Mouse (Mus musculus): ENCODE data around the gene Ints13. TPM values are rescaled to one million over a fixed set of nuclear protein-coding genes. Genes with fewer than 3 reads are reported as not detected.

Ints13 gene
- polyA plus RNA-seq (2015; fragmentation: Nextera tagmentation; extraction: Ambion mirVana): 74.2 and 81.4 TPM in 2 replicates

- Histone ChIP-seq H3K27me3 (no peaks in the 10 kb centered on the region), H3K36me3 (ENCODE audit: poor library complexity, severe bottlenecking) (no peaks in the 10 kb centered on the region), H3K4me2 (peak within 1 kb of the TSS; percentile 84), H3K4me3 (peak within 1 kb of the TSS; percentile 92), H3K9ac (peak within 1 kb of the TSS; percentile 93), H3K27ac (peak within 1 kb of the TSS; percentile 93), H3K9me3 (replicated peaks) (no peaks in the 10 kb centered on the region), H3K4me1 (peaks cover 35% of the 10 kb centered on the region)
- under 1% methylated on average over 70 of the region's 77 CpGs for WGBS
- peak; percentile 96 for ATAC-seq
These were observed at the start of gene Ints13 for GRCm38 (mm10) chr6:146577310-146578109. Ints13 (minus strand) TSS chr6:146577835.

DNA sequence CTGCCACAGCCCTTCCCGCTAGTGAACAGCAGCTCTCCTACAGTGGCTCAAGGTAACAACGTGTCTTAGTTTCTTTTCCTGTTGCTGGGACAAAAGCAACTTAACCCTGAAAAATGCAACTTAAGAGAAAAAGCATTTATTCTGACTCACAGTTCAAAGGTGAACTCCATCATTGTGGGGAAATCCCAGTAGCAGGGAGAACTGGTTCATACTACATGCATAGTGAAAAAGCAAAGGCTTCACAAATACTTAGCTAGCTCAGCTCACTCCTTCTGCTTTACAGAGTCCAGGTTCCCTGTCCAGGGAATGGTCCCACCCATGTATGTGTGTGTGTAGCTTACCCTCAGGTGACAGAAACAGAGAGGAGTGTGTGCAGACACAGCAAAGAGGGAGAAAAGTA, 39.0 kb upstream of the Ints13 start:
- ATAC-seq: no peak
- 96% methylated on average over 2 of the region's 2 CpGs for WGBS
- H3K27me3 ChIP-seq: no peaks in the 10 kb centered on the region
- H3K9me3 ChIP-seq (replicated peaks): no peaks in the 10 kb centered on the region
- H3K4me1 ChIP-seq: no peaks in the 10 kb centered on the region
- no peak overlapping the region for H3K9ac ChIP-seq
- H3K4me3 ChIP-seq: no peak overlapping the region
- H3K36me3 ChIP-seq (ENCODE audit: poor library complexity, severe bottlenecking): peaks cover 67% of the 10 kb centered on the region
- no peak overlapping the region for H3K27ac ChIP-seq
- no peak overlapping the region for H3K4me2 ChIP-seq

GRCm38 (mm10) chr6:146615891-146616290, 38.3 kb upstream of the Ints13 start:
- Histone ChIP-seq H3K9me3 (replicated peaks) (no peaks in the 10 kb centered on the region), H3K27ac (no peak overlapping the region), H3K4me1 (no peaks in the 10 kb centered on the region), H3K9ac (no peak overlapping the region), H3K36me3 (ENCODE audit: poor library complexity, severe bottlenecking) (peaks cover 67% of the 10 kb centered on the region), H3K4me2 (no peak overlapping the region), H3K4me3 (no peak overlapping the region), H3K27me3 (no peaks in the 10 kb centered on the region)
- no peak for ATAC-seq
- 97% methylated on average over 8 of the region's 8 CpGs for WGBS

DNA sequence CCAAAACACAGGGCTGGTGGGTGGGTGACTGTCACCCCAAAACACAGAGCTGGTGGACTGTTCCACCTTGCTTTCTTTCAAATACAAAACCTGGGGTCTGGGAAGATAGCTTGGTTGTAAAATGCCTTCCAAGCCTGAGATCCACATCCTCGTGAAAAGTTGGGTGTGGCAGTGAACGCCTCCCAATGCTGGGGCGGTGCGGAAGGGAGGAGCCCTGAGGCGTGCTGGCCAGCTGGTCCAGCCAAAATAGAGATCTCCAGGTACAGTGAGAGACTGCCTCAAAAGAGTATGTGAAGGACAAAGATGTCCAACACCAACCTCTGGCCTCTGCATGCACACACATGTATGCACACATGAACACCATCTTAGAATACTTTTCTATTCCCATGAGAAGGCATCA, 36.9 kb upstream of the Ints13 start:
- no peak for ATAC-seq
- Histone ChIP-seq H3K36me3 (ENCODE audit: poor library complexity, severe bottlenecking) (peaks cover 74% of the 10 kb centered on the region), H3K9ac (no peak overlapping the region), H3K4me1 (no peaks in the 10 kb centered on the region), H3K9me3 (replicated peaks) (no peaks in the 10 kb centered on the region), H3K4me3 (no peak overlapping the region), H3K4me2 (no peak overlapping the region), H3K27ac (no peak overlapping the region), H3K27me3 (no peaks in the 10 kb centered on the region)
- WGBS: 91% methylated on average over 5 of the region's 5 CpGs

DNA sequence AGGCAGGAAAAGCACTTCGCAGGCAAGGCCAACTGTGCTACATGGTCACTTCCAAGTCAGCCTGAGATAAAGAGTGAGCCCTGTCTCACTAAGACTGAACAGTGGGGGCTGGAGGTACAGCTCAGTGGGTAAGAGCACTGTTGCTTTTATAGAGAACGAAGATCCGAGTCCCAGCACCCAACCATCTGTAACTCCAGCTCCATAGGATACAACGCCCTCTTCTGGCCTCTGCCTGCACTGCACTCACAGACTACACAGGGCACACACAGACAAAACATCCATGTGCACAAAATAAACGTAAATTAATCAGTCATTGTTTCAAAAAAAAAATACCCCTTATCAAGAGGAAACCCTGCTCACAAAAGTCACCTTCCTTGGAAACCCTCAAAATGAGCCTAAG, 36.3 kb upstream of the Ints13 start:
- no peak for ATAC-seq
- 92% methylated on average over 5 of the region's 5 CpGs for WGBS
- Histone ChIP-seq H3K4me2 (no peak overlapping the region), H3K4me1 (no peaks in the 10 kb centered on the region), H3K27ac (no peak overlapping the region), H3K9me3 (replicated peaks) (no peaks in the 10 kb centered on the region), H3K9ac (no peak overlapping the region), H3K27me3 (no peaks in the 10 kb centered on the region), H3K36me3 (ENCODE audit: poor library complexity, severe bottlenecking) (peaks cover 77% of the 10 kb centered on the region), H3K4me3 (no peak overlapping the region)

DNA sequence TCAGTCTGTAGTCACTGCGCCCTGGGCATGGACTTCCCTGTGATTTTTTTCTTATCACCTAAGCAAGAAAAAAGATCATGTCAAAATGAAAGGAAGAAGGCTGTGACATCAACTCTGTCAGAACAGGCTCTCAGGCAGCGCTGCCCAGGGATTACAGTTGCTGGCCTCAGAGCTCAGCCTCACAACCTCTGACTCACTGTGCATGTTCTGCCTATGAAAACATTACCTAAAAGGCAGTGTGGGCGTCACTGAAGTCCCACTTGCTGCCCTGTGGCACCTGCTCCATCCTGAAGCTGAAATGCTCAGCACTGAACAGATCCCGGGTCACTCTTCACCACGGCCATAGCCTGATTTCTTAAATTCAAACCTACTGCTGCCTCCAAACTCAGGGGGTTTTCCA, 35.1 kb upstream of the Ints13 start:
- no peak for ATAC-seq
- H3K27ac ChIP-seq: no peak overlapping the region
- no peaks in the 10 kb centered on the region for H3K9me3 ChIP-seq (replicated peaks)
- H3K4me3 ChIP-seq: no peak overlapping the region
- WGBS: 91% methylated on average over 5 of the region's 5 CpGs
- H3K36me3 ChIP-seq (ENCODE audit: poor library complexity, severe bottlenecking): peaks cover 71% of the 10 kb centered on the region
- no peaks in the 10 kb centered on the region for H3K27me3 ChIP-seq
- no peak overlapping the region for H3K4me2 ChIP-seq
- no peaks in the 10 kb centered on the region for H3K4me1 ChIP-seq
- H3K9ac ChIP-seq: no peak overlapping the region

DNA sequence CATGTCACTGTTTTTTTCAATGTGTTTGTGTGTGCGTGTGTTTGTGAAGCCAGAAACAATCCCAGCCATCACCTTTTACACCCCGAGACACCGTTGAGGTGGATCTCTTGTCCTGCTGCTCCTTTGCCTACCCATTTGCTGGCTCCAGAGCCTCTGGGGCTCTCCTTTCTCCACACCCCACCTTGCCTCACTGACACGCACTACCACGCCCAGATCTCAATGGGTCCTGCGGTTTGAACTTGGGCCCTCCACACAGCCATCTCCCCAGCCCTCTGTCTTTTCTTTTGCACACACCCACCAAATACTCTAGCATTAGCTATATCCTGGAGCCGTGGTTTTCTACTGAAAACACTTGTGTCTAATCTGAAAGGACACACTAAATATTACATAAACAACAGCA, 34.3 kb upstream of the Ints13 start:
- 93% methylated on average over 7 of the region's 7 CpGs for WGBS
- no peak for ATAC-seq
- H3K27ac ChIP-seq: no peak overlapping the region
- no peaks in the 10 kb centered on the region for H3K9me3 ChIP-seq (replicated peaks)
- peaks cover 71% of the 10 kb centered on the region for H3K36me3 ChIP-seq (ENCODE audit: poor library complexity, severe bottlenecking)
- no peak overlapping the region for H3K4me2 ChIP-seq
- H3K4me3 ChIP-seq: no peak overlapping the region
- no peaks in the 10 kb centered on the region for H3K4me1 ChIP-seq
- no peaks in the 10 kb centered on the region for H3K27me3 ChIP-seq
- H3K9ac ChIP-seq: no peak overlapping the region

- Histone ChIP-seq H3K9ac (no peak overlapping the region), H3K4me3 (no peak overlapping the region), H3K36me3 (ENCODE audit: poor library complexity, severe bottlenecking) (peaks cover 71% of the 10 kb centered on the region), H3K4me2 (no peak overlapping the region), H3K27ac (no peak overlapping the region), H3K4me1 (no peaks in the 10 kb centered on the region), H3K9me3 (replicated peaks) (no peaks in the 10 kb centered on the region), H3K27me3 (no peaks in the 10 kb centered on the region)
- ATAC-seq: no peak
- 90% methylated on average over 6 of the region's 6 CpGs for WGBS
These were observed 33.8 kb upstream of the Ints13 start for GRCm38 (mm10) chr6:146611385-146611784.

DNA sequence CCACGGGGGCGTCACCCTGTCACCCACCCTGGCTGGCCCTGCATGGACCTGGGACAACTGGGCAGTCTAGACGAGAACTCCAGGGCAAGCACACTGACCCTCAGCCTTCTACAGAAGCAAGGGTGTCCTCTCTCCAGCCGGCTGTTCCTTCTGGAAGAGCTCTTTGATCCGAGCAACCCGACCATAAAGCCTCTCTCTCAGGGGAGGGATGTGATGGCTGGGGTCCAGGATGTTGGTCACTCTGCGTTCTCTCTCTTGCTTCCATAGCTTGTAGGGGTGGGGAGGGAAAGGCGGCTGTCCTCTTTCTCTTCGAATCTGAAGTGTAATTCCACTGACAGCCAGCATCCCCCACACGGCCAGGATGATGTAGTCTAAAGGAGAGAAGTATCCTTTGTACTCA, 26.0 kb upstream of the Ints13 start:
- peaks cover 84% of the 10 kb centered on the region for H3K36me3 ChIP-seq (ENCODE audit: poor library complexity, severe bottlenecking)
- H3K4me1 ChIP-seq: no peaks in the 10 kb centered on the region
- H3K9me3 ChIP-seq (replicated peaks): no peaks in the 10 kb centered on the region
- no peak overlapping the region for H3K27ac ChIP-seq
- H3K9ac ChIP-seq: no peak overlapping the region
- WGBS: 84% methylated on average over 10 of the region's 10 CpGs
- no peaks in the 10 kb centered on the region for H3K27me3 ChIP-seq
- H3K4me3 ChIP-seq: no peak overlapping the region
- no peak overlapping the region for H3K4me2 ChIP-seq
- ATAC-seq: no peak

GRCm38 (mm10) chr6:146602601-146603000, 25.0 kb upstream of the Ints13 start:
- H3K36me3 ChIP-seq (ENCODE audit: poor library complexity, severe bottlenecking): peaks cover 84% of the 10 kb centered on the region
- no peak overlapping the region for H3K9ac ChIP-seq
- H3K4me1 ChIP-seq: no peaks in the 10 kb centered on the region
- no peak for ATAC-seq
- H3K4me2 ChIP-seq: no peak overlapping the region
- H3K27ac ChIP-seq: no peak overlapping the region
- no peaks in the 10 kb centered on the region for H3K9me3 ChIP-seq (replicated peaks)
- no peaks in the 10 kb centered on the region for H3K27me3 ChIP-seq
- H3K4me3 ChIP-seq: no peak overlapping the region
- WGBS: 87% methylated on average over 4 of the region's 4 CpGs

- Histone ChIP-seq H3K27me3 (no peaks in the 10 kb centered on the region), H3K27ac (no peak overlapping the region), H3K9me3 (replicated peaks) (no peaks in the 10 kb centered on the region), H3K36me3 (ENCODE audit: poor library complexity, severe bottlenecking) (peaks cover 42% of the 10 kb centered on the region), H3K4me3 (no peak overlapping the region), H3K4me2 (no peak overlapping the region), H3K9ac (no peak overlapping the region), H3K4me1 (no peaks in the 10 kb centered on the region)
- ATAC-seq: no peak
- 95% methylated on average over 5 of the region's 5 CpGs for WGBS
These were observed 7.5 kb upstream of the Ints13 start for GRCm38 (mm10) chr6:146585134-146585533.

DNA sequence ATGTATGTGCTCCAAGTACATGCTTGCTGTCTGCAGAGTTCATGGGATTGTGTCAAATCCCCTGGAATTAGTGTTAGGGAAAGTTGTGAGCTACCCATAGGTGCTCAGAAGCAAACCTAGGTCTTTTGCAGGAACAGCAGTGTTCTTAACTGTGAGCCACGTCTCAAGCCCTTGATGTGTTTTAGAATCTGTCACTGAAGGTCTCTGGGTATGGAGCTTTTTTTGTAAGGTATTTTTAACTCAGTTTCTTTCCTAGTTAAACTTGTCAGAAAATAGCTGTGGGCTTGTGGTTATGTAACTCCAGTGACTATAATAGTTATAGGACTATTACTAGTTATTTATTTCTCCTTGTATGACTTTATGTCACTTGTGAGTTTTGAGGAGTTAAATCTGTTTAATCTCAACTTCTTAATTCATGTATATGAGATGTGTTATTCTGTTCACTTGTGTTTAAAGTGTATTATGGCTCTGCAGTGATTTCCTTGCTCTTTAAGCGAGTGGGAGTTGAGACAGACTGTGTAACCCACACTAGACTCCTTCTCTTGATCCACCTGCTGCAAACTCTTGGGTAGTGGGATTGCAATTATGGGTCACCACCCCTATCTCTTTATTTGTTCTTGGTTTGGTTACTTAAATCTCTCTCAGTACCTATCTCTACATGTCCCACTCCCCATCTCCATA, 5.9 kb upstream of the Ints13 start:
- Histone ChIP-seq H3K9ac (no peak overlapping the region), H3K9me3 (replicated peaks) (no peaks in the 10 kb centered on the region), H3K4me3 (no peak overlapping the region), H3K4me2 (no peak overlapping the region), H3K4me1 (peaks cover 11% of the 10 kb centered on the region), H3K27ac (no peak overlapping the region), H3K27me3 (no peaks in the 10 kb centered on the region), H3K36me3 (ENCODE audit: poor library complexity, severe bottlenecking) (peaks cover 26% of the 10 kb centered on the region)
- 84% methylated on average over 2 of the region's 2 CpGs for WGBS
- no peak for ATAC-seq

Measured in forebrain, embryonic 13.5 days (tissue).